Mouse (Mus musculus): ENCODE results near the gene Otud5.
"Not testable (repeated sequence)": the region's sequence is repeated elsewhere in the genome, so short reads cannot be mapped to it uniquely, and the experiment has no call there.

Gene Otud5

DNA sequence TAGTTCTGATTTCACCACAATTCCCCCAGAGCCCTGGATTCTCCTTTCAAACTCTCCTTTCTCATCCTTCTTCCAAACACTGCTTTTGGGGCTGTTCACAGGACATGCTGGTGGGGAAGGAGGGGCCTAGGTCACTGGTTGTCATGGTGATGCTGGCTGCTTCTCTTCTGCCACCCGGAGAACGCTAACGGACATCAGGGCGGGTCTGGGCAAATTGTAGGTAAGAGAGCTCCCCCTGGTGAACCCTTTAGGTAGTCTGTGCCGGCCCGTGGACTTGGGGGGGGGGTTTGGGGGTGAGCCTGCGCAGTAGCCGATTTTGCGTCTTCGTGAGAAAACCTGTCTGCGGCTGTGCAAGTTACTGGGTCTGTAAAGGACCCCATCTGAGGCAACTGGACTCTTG is 38.7 kb downstream of the Otud5 start:
- no peak for DNase-seq (ENCODE audit: low read depth, low spot score)

GRCm38 (mm10) chrX:7883841-7884567 is 42.8 kb downstream of the Otud5 start, which contains the start of gene Slc35a2:
Gene Slc35a2, plus strand, starts transcription at chrX:7884028.
- peak; percentile 59 for DNase-seq (ENCODE audit: low read depth, low spot score)

DNA sequence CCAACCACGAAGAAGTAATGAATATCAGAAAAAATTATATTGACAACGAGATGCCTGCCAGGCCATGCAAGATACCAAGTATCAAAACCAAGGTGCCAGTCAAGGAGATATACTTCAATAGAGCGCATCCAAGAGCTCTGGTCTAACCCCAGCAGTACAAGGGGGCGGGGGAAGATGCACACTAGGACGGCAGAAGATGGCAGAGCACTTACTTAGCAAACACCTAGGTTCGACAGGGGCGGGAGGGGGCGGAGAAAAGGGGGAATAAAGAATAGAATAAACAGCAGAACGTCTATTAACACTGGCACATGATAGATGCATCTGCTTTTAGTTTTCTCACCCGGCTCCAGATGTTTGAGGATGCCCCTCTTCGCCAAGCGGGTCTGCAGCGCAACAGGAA is 57.0 kb downstream of the Otud5 start:
- DNase-seq (ENCODE audit: low read depth, low spot score): no peak

DNA sequence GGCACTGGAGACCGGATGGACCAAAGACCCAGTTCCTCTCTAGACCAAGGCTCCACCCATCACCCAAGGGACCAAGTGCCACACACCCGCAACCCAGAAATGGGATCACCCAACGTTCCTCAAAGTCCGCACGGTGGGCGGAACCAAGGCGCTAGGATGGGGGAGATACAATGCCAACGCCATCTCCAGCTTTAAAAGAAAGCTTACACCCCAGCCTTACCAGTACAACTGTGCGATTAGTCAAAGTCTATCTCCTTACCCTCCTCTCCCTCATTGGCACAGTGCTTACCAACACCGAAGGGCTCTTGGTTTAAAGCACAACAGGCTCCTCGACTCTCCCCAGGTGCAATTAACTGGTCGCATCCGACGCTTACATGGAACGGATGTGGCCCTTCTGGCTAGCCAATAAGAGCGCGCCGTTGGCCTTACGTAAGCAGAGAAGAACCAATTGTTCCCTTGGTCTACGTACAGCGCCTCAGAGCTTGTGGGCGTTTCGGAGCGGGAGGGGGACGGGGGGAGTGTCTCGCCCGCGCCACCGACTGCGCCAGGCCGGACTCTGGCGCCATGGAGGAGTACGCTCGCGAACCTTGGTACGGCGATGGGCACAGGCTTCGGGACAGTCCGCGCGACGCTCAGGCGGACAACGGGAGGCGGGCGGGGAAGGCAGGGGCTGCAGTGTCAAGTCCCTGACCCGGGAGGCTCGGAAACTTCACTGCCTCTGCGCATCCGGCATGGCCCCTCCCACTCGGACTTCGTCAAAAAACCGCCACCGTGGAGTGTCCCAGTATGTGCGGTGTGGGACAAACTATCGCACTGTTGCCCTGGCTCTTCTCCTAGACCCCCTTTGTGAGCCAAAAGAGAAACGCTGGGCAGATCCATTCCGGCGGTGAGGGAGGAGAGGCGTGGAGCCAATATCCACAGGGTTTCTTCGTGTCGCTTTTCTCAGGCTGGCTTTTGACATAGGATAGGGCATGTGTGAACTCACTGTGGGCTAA is 58.0 kb downstream of the Otud5 start, which contains the start of the genes Pqbp1 and Timm17b:
Gene Pqbp1 (minus strand): TSS at position 390 of the 995 bp plus-strand sequence.
Gene Timm17b (plus strand): TSS at position 478 of the 995 bp plus-strand sequence.
- peak; percentile 72 for DNase-seq (ENCODE audit: low read depth, low spot score)

GRCm38 (mm10) chrX:7904441-7904840 is 63.3 kb downstream of the Otud5 start:
- no peak for DNase-seq (ENCODE audit: low read depth, low spot score)

GRCm38 (mm10) chrX:7907735-7908134 is 66.6 kb downstream of the Otud5 start, which contains the start of gene Gm10491:
Gene Gm10491, minus strand, starts transcription at chrX:7907835.
- no peak for DNase-seq (ENCODE audit: low read depth, low spot score)

DNA sequence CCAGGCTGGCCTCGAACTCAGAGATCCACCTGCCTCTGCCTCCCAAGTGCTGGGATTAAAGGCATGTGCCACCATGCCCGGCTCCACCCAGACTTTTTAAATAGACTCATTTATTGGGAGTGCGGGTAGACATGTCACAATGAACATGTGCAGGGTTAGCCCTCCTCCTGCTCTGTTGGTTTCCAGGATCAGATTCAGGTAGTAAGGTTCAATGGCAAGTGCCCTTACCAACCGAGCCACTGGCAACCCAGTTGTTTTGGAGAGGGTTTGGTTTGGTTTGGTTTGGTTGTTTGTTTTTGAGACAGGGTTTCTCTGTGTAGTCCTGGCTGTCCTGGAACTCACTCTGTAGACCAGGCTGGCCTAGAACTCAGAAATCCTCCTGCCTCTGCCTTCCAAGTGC is 68.1 kb downstream of the Otud5 start, which contains the start of gene Gm10490:
Gene Gm10490 (plus strand): TSS at position 301 of the 400 bp plus-strand sequence.
- not testable (repeated sequence) for DNase-seq (ENCODE audit: low read depth, low spot score)

- no peak for DNase-seq (ENCODE audit: low read depth, low spot score)
These were observed 69.3 kb downstream of the Otud5 start for GRCm38 (mm10) chrX:7910473-7910872.

- DNase-seq (ENCODE audit: low read depth, low spot score): not testable (repeated sequence)
These were observed 74.5 kb downstream of the Otud5 start for GRCm38 (mm10) chrX:7915669-7916068.

GRCm38 (mm10) chrX:7917960-7918359 is 76.8 kb downstream of the Otud5 start:
- DNase-seq (ENCODE audit: low read depth, low spot score): not testable (repeated sequence)

GRCm38 (mm10) chrX:7919601-7920383 is 78.6 kb downstream of the Otud5 start, which contains the start of gene Pcsk1n:
Gene Pcsk1n, plus strand, starts transcription at chrX:7919822.
- DNase-seq (ENCODE audit: low read depth, low spot score): no peak

GRCm38 (mm10) chrX:7922032-7922431 is 80.9 kb downstream of the Otud5 start:
- DNase-seq (ENCODE audit: low read depth, low spot score): no peak
